Mouse (Mus musculus): ENCODE data around the gene Atp2b1.

Gene Atp2b1

GRCm38 (mm10) chr10:98966407-98967215, 52.4 kb downstream of the Atp2b1 start:
- peak; percentile 77 for DNase-seq

DNA sequence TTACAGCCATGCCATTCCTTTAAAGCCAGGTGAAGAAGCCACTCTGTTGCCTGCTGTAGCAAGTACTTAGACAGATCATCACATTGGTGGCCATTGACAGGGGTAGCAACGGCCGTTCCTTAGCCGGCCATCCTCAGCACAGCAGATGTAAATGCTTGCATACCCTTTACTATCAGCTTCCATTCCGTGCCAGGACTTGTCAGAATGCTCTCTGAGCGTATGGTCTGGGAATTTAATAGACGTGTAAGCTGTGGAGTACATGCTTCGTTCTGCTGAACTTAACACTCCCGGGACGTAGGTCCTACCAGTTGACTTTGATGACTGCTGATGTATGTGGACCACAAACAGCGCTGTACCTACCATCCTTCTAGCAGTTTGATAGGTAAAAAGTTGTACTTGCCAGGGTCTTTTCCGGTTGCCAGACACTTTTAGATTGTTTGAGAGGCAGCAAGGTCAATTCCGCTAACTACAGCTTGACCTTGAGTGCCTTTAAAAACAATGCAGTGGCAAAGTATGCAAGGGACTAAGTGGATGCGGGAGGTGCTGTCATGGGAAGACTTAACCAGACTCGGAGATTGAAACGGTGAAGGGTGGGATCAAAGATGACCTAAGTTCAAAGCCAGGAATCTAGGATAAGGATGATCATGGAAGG, 53.2 kb downstream of the Atp2b1 start:
- DNase-seq: peak; percentile 76

DNA sequence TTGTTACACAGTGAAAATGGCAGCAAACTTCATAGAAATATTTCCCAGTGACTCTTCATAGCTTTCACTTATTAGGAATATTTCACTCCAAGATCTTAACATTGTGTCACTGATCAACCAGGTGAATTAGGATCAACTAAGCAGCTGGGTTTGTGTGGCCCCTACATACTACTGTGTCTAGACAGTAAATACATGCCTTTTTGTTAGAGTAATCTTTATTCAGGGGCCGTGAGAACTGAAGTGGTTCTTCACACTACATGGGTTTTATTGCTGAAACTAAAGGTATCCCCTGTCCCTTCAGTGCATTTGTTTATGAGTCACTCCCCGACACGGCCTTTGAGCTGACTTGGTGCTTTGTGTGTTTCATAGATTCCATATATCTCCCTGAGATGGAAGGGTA, 56.7 kb downstream of the Atp2b1 start:
- no peak for DNase-seq

DNA sequence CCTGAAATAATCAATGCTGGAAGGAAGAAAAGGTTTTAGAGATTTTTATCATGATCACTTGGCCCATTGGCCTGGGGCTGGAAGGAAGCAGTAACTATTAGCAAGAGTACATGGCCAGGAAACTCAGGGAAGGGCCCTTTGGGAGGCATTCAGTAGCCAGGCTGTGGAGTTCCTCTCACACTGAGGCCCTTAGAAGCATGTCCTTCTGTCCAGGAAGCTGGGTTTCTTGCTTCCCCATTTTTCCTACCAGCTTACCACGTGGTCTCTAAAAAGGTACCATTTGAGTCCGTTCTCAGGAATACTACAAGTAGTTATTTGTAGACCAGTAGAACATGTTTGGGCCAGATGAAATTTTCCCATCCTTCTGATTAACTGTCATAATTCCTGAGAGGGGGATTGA, 58.2 kb downstream of the Atp2b1 start:
- DNase-seq: peak; percentile 94

DNA sequence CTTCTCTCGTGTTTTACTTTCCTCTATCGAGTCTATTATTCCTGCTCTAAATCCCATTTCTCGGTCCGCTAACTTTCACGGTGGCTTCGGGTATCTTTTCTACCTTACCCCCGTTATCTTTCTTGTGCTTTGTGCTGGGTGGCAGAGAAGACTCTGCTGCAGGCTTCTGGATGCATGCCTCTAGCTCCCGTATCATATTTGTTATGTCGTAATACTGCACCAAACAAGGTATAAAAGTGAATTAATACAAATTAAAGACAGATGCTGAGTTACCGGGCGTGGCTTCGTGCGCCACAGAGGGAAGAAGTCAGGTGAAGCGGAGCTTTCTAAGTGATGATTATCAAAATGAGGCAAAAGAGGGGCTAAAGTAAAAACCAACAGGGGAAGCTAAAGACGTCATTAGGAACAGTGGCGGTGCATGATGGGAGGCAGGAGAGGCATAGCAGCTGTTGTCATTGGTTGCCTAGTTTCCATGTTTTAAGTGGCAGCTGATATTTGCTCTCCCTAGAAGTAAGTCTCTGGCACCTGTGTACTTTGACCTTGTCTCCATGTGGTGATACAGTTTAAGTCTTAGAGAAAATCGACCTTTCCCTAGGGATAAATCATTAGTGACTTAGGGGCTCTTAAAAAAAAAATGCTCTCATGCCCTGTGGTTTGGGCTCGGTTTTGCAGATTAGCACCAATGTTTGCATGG, 58.9 kb downstream of the Atp2b1 start:
- DNase-seq: peak; percentile 56

- DNase-seq: peak; percentile 61
These were observed 60.4 kb downstream of the Atp2b1 start for GRCm38 (mm10) chr10:98974645-98975044.

- DNase-seq: peak; percentile 43
These were observed 61.4 kb downstream of the Atp2b1 start for GRCm38 (mm10) chr10:98975611-98976010.

- DNase-seq: peak; percentile 61
These were observed 62.8 kb downstream of the Atp2b1 start for GRCm38 (mm10) chr10:98976877-98977494.

DNA sequence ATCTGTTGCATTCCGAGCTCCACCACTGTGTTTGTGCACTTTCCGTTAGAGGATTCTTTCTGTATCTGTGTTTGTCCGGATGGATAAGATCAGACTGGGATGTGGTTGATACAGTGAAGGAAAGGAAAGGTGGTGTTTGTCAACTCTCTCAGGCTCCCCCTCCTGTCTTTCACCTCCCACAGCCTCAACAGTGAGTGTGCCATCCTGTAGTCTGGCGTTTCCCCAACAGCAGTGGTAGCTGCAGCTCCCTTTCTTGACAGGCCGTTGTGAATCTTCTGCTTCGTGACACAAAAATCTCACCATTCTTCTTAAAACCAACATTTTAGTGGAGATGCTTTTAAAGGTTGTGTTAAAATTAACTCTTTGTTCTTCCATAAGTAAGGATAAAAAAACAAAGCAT, 64.6 kb downstream of the Atp2b1 start:
- peak; percentile 49 for DNase-seq

- peak; percentile 41 for DNase-seq
These were observed 65.1 kb downstream of the Atp2b1 start for GRCm38 (mm10) chr10:98979296-98979695.

- DNase-seq: peak; percentile 59
These were observed 65.7 kb downstream of the Atp2b1 start for GRCm38 (mm10) chr10:98979951-98980350.

GRCm38 (mm10) chr10:98991964-98992363, 77.8 kb downstream of the Atp2b1 start:
- peak; percentile 70 for DNase-seq

GRCm38 (mm10) chr10:98993186-98993585, 79.0 kb downstream of the Atp2b1 start:
- peak; percentile 71 for DNase-seq

DNA sequence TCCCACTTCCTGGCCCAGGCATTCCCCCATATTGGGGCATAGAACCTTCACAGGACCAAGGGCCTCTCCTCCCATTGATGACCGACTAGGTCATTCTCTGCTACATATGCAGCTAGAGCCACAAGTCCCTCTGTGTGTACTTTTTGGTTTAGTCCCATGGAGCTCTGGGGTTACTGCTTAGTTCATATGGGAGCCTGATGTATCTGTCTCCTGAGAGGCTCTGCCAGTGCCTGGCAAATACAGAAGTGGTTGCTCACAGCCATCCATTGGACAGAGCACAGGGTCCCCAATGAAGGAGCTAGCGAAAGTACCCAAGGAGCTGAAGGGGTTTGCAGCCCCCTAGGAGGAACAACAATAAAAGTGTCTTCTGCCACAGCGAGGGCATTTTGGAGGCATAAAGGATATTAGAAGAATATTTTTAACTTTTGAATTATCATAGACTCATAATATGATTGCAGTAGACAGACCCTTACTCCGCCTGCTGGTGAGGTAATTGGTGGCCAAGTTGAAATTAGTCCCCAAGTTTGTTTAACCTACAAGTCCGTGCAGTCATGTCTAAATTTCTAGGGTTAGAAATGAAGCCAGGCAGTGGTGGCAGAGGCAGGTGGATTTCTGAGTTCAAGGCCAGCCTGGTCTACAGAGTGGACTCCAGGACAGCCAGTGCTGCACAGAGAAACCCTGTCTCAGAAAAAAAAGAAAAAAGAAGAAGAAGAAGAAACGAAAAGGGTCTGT, 81.0 kb downstream of the Atp2b1 start:
- DNase-seq: peak; percentile 73

DNA sequence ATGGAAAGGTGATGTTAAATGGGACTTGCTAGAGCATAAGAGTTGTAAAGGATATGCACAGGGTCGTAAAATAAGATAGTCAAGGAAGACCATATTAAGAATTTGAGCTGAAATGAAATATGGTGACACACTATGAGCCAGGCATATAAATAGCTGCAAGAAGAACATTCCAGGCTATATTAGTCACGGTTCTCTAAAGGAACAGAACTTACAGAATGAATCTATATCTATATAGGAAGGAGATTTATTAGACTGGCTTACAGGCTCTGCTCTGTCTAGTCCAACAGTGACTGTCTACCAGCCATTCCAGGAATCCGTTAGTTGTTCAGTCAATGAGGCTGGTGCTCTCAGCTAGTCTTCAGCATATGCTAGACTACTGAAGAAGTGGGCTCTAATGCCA, 90.7 kb downstream of the Atp2b1 start:
- DNase-seq: no peak

- peak; percentile 57 for DNase-seq
These were observed 96.9 kb downstream of the Atp2b1 start for GRCm38 (mm10) chr10:99011084-99011483.

DNA sequence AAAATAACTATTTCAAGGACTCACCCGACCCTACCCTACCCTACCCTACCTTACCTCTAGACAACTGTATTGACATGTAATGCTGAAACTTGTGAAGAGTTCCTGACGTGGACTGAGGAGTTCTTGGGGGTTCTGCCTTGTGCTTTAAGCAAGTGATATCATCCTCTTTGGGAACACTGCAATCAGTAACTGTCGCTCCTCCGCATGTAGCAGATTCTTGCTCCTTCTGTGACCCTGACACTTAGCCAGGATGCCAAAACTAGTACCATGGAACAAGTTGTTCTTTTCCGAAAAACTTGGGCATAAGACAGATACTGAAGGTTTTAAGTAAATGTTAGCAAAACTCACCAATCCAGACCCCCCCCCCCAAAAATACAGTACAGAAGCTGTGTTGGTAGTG, 97.9 kb downstream of the Atp2b1 start:
- DNase-seq: peak; percentile 66

DNA sequence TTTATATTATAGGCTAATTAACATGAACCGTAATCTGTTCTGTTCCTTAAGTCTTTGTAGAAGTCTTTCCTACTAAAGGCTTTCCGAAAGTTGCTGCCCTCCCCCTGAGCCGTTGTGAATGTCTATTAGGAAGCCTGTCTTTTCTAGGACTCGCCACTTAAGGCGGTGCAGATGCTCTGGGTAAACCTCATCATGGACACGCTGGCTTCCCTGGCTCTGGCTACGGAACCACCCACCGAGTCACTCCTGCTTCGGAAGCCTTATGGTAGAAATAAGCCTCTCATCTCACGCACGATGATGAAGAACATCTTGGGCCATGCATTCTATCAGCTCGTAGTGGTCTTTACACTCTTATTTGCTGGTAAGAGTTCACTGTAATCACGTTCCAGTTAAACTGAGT, 100.5 kb downstream of the Atp2b1 start:
- peak; percentile 28 for DNase-seq

DNA sequence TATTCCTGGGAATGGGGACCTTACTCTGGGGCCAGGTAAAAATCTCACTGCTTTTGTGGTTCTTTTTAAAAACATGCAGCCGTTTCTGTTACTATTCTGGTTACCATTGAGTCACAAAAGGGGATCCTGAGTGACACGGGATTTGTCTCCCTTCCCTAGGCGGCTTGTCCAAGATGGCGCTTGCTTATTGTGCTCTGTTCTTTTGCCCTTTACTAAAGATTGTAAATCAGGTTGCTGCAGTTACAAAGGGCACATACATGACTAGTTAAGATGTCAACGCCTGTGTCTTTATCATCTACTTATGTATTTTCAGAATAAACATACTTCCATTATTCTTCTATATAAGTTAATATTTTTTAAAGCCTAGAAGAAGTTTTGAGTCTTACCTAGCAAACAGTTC, 102.8 kb downstream of the Atp2b1 start:
- DNase-seq: peak; percentile 51

DNA sequence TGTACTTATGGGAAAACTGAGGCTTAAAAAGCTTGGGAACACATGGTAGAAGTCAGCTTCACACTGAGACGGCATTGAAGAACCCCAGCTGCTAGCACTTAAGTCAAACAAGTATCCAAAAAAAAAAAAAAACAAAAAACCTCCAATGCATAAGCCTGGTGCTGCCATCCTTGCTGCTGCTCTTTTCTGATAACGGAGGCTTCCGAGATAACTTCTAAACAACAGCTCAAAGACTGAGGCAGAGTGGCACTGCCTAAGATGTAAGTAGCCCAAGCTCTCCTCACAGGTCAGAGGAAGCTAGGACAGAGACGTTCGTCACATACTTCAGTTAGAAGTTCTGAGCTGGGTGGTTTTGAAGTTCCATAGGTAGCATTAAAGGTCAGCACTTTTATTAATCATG, 113.3 kb downstream of the Atp2b1 start:
- peak; percentile 22 for DNase-seq

DNA sequence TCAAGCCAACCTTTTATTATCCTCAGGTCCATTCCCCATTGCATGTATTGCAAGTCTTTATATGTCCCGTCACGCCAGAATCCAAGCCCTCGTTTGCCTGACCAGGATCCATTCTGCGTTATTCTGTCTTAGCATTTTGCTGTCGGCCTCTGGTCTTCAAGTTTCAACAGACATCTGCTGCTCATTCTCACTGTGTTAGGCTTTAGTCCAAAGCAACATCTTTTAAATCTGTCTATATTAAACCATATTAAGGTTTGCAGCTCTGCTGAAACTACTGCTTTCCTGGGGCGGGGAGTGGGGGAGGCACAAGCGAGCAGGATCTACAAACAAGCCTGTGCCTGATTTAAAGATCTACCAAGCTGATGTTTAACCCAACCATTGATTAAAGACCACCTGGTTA, 115.6 kb downstream of the Atp2b1 start:
- DNase-seq: peak; percentile 42

Measured in heart, adult 11 months (tissue).